Mouse (Mus musculus): ENCODE data around the gene Olfr201. TPM values are rescaled to one million over a fixed set of nuclear protein-coding genes. Genes with fewer than 3 reads are reported as not detected.
"Not testable (repeated sequence)": the region's sequence is repeated elsewhere in the genome, so short reads cannot be mapped to it uniquely, and the experiment has no call there.

Olfr201 gene
- polyA plus RNA-seq (2017; shearing (Covaris generic)): not detected

DNA sequence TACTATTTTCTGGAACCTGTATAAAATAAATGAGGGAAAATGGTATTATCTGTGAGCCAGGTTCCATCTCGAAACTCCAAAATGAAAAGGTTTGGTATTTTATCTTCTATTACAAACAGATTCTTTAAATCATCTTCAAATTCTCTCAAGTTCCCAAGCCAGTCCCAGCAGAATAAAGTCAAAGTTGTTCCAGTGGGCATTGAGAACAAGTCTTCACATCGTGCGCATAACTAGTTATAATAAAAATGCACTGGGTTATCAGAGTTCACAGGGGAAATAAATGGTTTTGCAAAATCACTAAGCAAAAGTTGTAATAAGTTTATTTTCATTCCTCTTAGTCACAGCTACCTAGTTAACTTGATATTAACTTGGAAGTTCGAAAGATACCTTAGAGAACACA lies at the start of gene Olfr201:
Olfr201 (minus strand) TSS at position 101 of the 400 bp plus-strand sequence.
- not testable (repeated sequence) for ATAC-seq

DNA sequence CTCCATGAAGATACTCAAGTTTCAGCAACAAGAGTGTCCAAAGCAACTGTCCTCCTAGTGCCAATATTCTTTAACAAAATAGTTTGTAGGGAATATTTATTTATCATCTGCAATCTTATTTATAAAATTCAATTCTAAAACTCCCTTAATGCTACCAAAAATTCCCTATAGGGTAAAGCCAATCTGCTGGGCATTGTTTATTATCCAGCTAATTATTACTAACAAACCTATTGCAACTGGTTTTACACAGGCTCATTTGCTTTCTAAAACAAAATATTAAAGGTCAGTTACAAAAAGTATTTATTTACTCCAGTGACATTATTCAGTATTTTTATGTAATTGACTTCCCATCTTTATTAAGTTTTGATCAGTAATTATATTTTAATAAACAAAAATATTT lies 45.7 kb upstream of the Olfr201 start, which contains the start of gene Olfr204:
Olfr204 (minus strand) TSS at position 101 of the 400 bp plus-strand sequence.
- no peak for ATAC-seq

DNA sequence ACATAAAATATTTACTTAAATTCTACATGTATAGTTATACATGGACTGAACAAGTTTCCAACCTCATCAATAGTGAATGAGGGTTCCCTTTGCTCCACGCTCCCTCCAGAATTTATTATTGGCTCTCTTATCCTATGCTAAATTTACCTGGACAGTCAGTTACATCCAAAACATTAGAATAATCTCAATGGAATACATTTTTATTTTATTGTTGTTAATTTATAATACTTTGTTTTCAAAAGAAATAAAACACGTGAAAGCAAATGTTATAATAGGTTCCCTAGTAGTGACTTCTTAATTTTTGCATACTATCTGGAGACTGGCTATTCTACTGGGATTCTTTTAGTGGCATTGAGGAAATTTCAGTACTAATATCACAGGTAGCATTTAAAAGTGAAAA lies 26.1 kb upstream of the Olfr201 start, which contains the start of gene Olfr203:
Olfr203 (plus strand) TSS at position 301 of the 400 bp plus-strand sequence.
- no peak for ATAC-seq

DNA sequence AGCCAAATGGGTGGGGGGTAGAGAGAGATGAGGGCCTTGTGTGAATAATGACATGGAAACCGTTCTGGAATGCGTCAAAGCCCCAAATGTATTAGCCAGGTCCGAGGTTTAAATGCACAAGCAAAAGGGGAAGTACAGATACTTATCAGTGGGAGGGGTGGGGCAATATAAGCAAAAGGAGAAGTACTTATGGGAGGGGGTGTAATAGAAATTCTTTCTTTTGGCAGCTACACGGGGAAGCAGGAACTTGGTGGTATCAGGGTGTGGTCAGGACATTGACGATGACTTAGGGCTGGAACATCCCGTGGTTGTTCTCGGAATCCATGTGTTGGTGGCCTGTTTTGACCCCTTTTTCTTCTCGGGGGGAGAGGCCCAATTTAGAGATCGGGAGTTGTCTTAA lies 15.1 kb upstream of the Olfr201 start:
- ATAC-seq: not testable (repeated sequence)

DNA sequence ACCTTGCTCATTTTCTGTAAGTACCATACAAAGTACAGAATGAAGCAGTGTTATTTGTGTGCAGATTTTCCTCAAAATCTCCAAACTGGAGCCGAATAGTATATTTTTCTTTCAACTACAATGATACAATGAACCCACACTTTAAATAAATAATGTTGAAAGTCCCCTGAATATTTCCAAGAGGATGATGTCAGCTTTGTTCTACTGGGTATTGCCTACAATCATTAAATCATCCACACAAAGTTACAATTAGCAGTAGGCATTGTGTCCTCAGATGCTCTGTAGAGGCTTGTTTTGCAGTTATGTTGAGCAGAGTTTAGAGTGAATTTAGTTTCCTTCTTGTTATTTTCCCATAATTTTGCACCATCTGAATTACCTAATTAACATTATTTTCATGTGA lies 14.3 kb upstream of the Olfr201 start, which contains the start of gene Olfr202:
Olfr202 (minus strand) TSS at position 101 of the 400 bp plus-strand sequence.
- ATAC-seq: no peak

DNA sequence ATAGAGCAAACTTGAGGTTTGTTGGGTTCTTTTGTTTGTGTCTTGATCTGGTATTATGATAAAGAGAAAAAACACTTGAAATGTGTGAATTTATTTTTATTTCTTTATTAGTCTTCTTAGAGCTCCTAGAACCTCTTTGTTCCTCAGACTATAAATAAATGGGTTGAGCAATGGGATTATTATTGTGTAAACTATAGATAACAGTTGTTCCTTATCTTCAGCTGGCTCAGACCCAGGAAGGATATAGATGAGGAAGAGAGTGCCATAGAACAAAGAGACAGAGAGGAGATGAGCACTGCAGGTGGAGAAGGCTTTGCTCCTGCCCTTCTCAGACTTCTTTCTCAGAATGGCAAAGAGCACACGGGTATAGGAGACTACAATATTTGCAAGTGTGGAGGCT lies 11.0 kb upstream of the Olfr201 start:
- ATAC-seq: no peak

DNA sequence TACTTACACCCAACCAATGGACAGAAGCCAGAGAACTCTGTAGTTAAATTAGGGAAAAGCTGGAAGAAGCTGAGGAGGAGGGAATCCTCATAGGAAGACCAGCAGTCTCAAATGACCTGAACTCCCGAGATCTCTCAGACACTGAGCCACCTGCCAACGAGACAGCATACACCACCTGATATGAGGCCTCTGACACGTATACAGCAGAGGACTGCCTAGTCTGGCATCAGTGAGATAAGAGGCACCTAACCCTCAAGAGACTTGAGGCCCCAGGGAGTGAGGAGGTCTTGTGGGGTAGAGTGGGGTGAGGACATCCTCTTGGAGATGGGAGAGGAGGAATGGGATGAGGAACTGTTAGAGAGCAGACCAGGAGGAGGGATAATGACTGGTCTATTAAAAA lies 8.1 kb upstream of the Olfr201 start:
- ATAC-seq: no peak

DNA sequence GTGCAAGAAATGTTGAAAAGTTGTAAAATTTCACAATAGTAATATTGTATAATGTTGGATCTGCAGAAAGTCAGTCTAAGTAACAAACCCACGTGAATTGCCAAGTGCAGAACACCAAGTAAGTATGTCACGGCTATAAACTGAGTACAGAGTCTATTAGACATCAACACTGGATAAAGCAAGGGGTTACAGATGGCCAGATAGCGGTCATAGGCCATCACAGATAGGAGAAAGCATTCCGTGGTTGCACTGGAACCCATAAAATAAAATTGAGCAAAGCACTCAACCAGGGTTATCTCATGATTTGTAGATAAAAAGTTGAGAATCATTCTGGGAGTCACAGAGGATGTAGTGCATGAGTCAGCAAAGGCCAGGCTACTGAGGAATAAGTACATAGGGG lies 3.3 kb downstream of the Olfr201 start:
- not testable (repeated sequence) for ATAC-seq

DNA sequence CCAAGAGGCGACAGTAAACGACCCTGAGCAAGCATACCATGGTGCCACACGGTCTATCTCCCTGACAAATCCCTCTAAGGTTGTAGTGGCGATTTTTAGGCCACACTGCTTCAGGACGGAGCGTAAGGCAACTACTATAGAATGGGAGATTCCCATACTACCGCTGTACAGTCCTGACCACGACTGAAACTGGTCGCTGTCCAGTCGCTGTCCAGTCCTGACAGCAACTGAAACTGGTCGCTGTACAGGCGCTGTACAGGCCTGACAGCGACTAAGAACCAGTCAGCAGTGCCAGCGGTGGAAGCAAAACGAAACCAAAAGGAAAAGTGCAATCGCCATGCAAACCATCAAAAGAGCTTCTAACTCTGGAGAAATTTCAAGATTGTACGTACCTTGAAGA lies 22.7 kb downstream of the Olfr201 start:
- ATAC-seq: no peak

DNA sequence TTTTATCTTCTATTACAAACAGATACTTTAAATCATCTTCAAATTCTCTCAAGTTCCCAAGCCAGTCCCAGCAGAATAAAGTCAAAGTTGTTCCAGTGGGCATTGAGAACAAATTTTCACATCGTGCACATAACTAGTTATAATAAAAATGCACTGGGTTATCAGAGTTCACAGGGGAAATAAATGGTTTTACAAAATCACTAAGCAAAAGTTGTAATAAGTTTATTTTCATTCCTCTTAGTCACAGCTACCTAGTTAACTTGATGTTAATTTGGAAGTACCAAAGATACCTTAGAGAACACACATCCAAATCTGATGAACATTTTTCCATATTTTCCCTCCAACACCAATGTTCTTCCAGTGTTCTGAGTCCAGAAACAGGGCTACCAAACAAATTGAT lies 52.8 kb downstream of the Olfr201 start, which contains the start of gene Olfr199:
Olfr199 (minus strand) TSS at position 101 of the 400 bp plus-strand sequence.
- not testable (repeated sequence) for ATAC-seq

DNA sequence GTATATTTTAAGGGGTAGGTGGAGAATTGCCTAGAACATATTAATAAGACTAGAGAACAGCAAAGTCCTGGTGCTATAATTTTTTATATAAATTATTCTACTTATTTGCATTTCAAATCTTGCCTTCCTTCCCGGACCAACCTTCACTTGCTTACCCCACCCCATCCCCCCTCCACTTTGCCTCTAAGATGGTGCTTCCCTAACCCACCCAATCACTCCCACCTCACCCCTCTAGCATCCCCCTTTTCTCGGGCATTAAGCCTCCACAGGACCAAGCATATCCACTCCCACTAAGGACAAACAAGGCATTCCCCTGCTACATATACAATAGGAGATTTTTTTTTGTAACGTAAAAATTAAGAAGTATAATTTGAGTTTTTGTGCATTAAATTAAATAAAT lies 54.6 kb downstream of the Olfr201 start:
- ATAC-seq: not testable (repeated sequence)

Other genes with a start within 250 kb of the Olfr201 start
- gene Olfr186, start 242.3 kb downstream of the Olfr201 start, polyA plus RNA-seq (2017; shearing (Covaris generic)): under 1 TPM in 1 of 2 experiments, not detected in 1; 0.40 TPM
- gene Olfr187, start 232.9 kb downstream of the Olfr201 start, polyA plus RNA-seq (2017; shearing (Covaris generic)): not detected
- not detected for gene Olfr190, start 194.6 kb downstream of the Olfr201 start, polyA plus RNA-seq (2017; shearing (Covaris generic))
- gene Olfr191, start 182.8 kb downstream of the Olfr201 start, polyA plus RNA-seq (2017; shearing (Covaris generic)): not detected
- not detected for gene Olfr193, start 160.8 kb downstream of the Olfr201 start, polyA plus RNA-seq (2017; shearing (Covaris generic))
- not detected for gene Olfr194, start 151.6 kb downstream of the Olfr201 start, polyA plus RNA-seq (2017; shearing (Covaris generic))
- not detected for gene Olfr195, start 125.6 kb downstream of the Olfr201 start, polyA plus RNA-seq (2017; shearing (Covaris generic))
- gene Olfr196, start 102.2 kb downstream of the Olfr201 start, polyA plus RNA-seq (2017; shearing (Covaris generic)): not detected
- gene Olfr198, start 69.1 kb downstream of the Olfr201 start, polyA plus RNA-seq (2017; shearing (Covaris generic)): not detected
- gene Olfr199, start 52.9 kb downstream of the Olfr201 start, polyA plus RNA-seq (2017; shearing (Covaris generic)): not detected
- under 1 TPM in 1 of 2 experiments, not detected in 1; 0.37 TPM for gene Olfr202, start 14.2 kb upstream of the Olfr201 start, polyA plus RNA-seq (2017; shearing (Covaris generic))
- gene Olfr203, start 26.2 kb upstream of the Olfr201 start, polyA plus RNA-seq (2017; shearing (Covaris generic)): not detected
- not detected for gene Olfr204, start 45.6 kb upstream of the Olfr201 start, polyA plus RNA-seq (2017; shearing (Covaris generic))
- not detected for gene Olfr205, start 58.5 kb upstream of the Olfr201 start, polyA plus RNA-seq (2017; shearing (Covaris generic))
- not detected for gene Olfr206, start 76.6 kb upstream of the Olfr201 start, polyA plus RNA-seq (2017; shearing (Covaris generic))
- gene Olfr209, start 91.4 kb upstream of the Olfr201 start, polyA plus RNA-seq (2017; shearing (Covaris generic)): not detected
- gene Gabrr3, start 134.7 kb upstream of the Olfr201 start, polyA plus RNA-seq (2017; shearing (Covaris generic)): not detected
- gene Riox2, start 199.1 kb upstream of the Olfr201 start, polyA plus RNA-seq (2017; shearing (Covaris generic)): 10 to 100 TPM; 81.2 to 94.4 TPM

All from activated CD4-positive, CD25-positive, alpha-beta regulatory T cell, adult 4 months (primary cell).